Mouse (Mus musculus) layer of hippocampus, adult 11-12 months (tissue): ENCODE results near the gene Zfp956.
"Not testable (repeated sequence)": the region's sequence is repeated elsewhere in the genome, so short reads cannot be mapped to it uniquely, and the experiment has no call there.

ENCODE experiments used
- DNase-seq: peaks from one replicate; pipeline ENCODE4 v3.0.0; 2022; ENCODE audit warnings: low spot score

The Zfp956 gene

DNA sequence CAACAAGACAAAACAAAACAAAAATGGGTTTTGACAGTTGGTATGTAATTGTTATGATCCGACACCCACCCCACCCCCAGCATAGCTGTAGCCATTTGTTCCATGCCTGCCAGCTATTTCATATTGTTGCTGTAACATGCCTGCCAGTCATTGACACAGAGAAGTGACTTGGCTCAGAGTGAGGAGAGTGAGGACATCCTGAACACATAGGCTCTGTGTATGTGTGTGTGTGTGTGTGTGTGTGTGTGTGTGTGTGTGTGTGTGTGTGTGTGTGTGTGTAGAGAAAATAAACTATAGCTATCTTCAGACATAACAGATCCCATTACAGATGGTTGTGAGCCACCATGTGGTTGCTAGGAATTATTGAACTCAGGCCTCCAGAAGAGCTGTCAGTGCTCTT lies 15.0 kb downstream of the Zfp956 start:
- not testable (repeated sequence) for DNase-seq

GRCm38 (mm10) chr6:47974599-47974998 lies 21.4 kb downstream of the Zfp956 start:
- no peak for DNase-seq

DNA sequence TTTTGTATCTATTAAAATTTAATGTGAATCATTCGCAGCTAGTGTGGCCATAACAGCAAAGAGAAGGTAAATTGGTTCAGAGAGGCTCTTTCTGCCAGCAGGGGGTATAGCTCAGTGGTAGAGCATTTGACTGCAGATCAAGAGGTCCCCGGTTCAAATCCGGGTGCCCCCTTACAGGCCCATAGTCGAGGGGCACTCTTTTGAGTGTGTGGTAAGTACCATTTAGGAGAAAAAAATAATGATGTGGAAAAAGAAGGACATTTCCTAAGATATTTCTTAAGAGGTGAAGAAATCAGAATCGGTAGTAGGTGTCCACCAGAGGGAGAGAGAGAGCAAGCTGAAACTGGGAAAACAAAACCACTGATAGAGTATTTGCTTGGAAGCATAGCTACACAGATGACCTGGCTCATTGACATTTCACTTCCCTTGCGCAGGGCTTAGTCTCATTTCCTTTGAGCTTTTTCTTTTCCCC lies 25.7 kb downstream of the Zfp956 start:
- peak; percentile 81 for DNase-seq

DNA sequence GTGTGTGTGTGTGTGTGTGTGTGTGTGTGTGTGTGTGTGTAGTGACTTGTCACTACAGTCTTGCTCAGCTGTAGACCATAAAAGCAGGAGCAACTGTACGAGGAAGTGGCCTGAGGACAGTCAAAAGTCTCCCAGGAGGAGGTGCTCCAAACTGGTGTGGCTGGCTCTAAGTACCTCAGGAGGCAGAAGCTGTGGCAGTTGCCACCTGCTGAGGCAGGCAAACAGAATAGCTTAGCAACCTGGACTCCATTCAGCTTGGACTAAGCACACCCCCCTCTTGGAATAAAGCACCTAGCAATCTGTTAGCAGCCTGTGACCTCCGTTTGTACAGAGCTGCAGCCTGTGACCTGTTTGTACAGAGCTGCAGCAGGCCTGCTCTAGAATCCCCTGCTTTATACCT lies 30.7 kb downstream of the Zfp956 start:
- no peak for DNase-seq

DNA sequence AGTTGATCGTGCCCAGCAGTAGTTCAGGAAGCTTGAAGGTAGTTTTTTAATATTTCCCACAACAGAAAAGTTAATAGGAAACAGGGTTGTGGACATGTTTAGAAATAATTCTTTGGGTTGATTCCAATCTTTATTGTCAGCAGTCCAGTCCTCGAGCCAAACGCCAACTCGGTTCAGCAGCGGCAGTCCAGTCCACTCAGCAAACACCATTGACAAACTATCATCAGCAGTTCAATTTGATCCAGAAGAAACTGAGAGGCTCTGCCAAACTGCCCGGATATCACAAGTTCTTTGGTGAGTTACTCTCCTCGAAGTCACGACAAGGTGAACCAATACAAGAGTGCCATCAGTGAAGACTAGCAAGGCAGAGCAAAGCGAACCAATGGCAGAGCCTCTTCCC lies 42.5 kb downstream of the Zfp956 start:
- no peak for DNase-seq

GRCm38 (mm10) chr6:48010727-48011126 lies 57.5 kb downstream of the Zfp956 start:
- DNase-seq, result no peak
